Mouse (Mus musculus) kidney, embryonic 16.5 days (tissue): ENCODE measurements around the gene Prpf3. TPM values are rescaled to one million over a fixed set of nuclear protein-coding genes. Genes with fewer than 3 reads are reported as not detected.

ENCODE experiments used
- ATAC-seq: fragments of 200-750 bp; cut with Nextera tagmentation; 2 replicates; pipeline ENCODE4 v1.8.0; 2017; ENCODE audit warnings: moderate TSS enrichment; ENCODE audit not compliant: low FRiP score, low TSS enrichment
- H3K27ac ChIP-seq: fragments of 300-500 bp; sonication (generic); 2 replicates; pipeline ENCODE4 v1.5.1; 2014; ENCODE audit warnings: low read length
- H3K27me3 ChIP-seq: fragments of 300-500 bp; sonication (generic); 2 replicates; pipeline ENCODE4 v1.6.1; 2014; ENCODE audit warnings: low read length, control low read depth, mixed read lengths; ENCODE audit not compliant: insufficient read depth
- H3K36me3 ChIP-seq: fragments of 300-500 bp; sonication (generic); 2 replicates; pipeline ENCODE4 v1.6.1; 2014; ENCODE audit warnings: low read length, control low read depth, mixed read lengths; ENCODE audit not compliant: insufficient read depth
- H3K4me1 ChIP-seq: fragments of 300-500 bp; sonication (generic); 2 replicates; pipeline ENCODE4 v1.6.1; 2014; ENCODE audit warnings: low read length, control low read depth, mixed read lengths; ENCODE audit not compliant: insufficient read depth
- H3K4me2 ChIP-seq: fragments of 300-500 bp; sonication (generic); replicated peaks from 2 replicates; pipeline ENCODE4 v1.6.1; 2014; ENCODE audit warnings: low read depth, low read length
- H3K4me3 ChIP-seq: fragments of 300-500 bp; sonication (generic); 2 replicates; pipeline ENCODE4 v1.5.1; 2014; ENCODE audit warnings: mild to moderate bottlenecking, low read length
- H3K9ac ChIP-seq: fragments of 300-500 bp; sonication (generic); replicated peaks from 2 replicates; pipeline ENCODE4 v1.6.1; 2014; ENCODE audit warnings: low read length
- H3K9me3 ChIP-seq: fragments of 300-500 bp; sonication (generic); 2 replicates; pipeline ENCODE4 v1.6.1; 2016; ENCODE audit warnings: low read length, control low read depth
- WGBS: fragments of 180-500 bp; shearing (Covaris S2); extraction: QIAGEN DNeasy Blood & Tissue Kit; methylation state at CpG from one replicate; pipeline ENCODE4 v1.1.7; 2014; 5-methylcytosine and 5-hydroxymethylcytosine counted together
- polyA plus RNA-seq: library from polyadenylated mRNA; unstranded; fragments of >200 nt; fragmentation: Nextera tagmentation; extraction: Ambion mirVana; gene quantifications from 2 replicates; pipeline ENCODE4 v1.2.1, GENCODE M21; 2015

Gene Prpf3
- polyA plus RNA-seq, 1 experiment from 2014 or later = 56.3 TPM

- H3K36me3 ChIP-seq = no peaks in the 10 kb centered on the region
- H3K27me3 ChIP-seq = no peaks in the 10 kb centered on the region
- H3K9ac ChIP-seq = peak overlapping the region; percentile 22
- peak overlapping the region; percentile 52 for H3K4me3 ChIP-seq
- H3K4me2 ChIP-seq = peak overlapping the region; percentile 92
- H3K9me3 ChIP-seq = no peaks in the 10 kb centered on the region
- H3K27ac ChIP-seq = no peak overlapping the region
- no peak for ATAC-seq
- peaks cover 11% of the 10 kb centered on the region; the same call in 1 of the 2 replicates for H3K4me1 ChIP-seq
- WGBS = 1% methylated on average over 24 of the region's 24 CpGs
These were observed 27.2 kb upstream of the Prpf3 start for GRCm38 (mm10) chr3:95882816-95883425.

- H3K27ac ChIP-seq = no peak within 1 kb of the TSS
- WGBS = 0% methylated on average over 65 of the region's 66 CpGs
- ATAC-seq = peak; percentile 99
- H3K4me1 ChIP-seq = peaks cover 9% of the 10 kb centered on the region; the same call in 1 of the 2 replicates
- peak within 1 kb of the TSS; percentile 92 for H3K4me2 ChIP-seq
- peak within 1 kb of the TSS; percentile 31 for H3K9ac ChIP-seq
- no peaks in the 10 kb centered on the region for H3K9me3 ChIP-seq
- H3K4me3 ChIP-seq = peak within 1 kb of the TSS; percentile 52
- no peaks in the 10 kb centered on the region for H3K36me3 ChIP-seq
- H3K27me3 ChIP-seq = no peaks in the 10 kb centered on the region
These were observed 26.5 kb upstream of the Prpf3 start, which contains the start of gene Ciart for GRCm38 (mm10) chr3:95881979-95882815. Gene Ciart, minus strand, starts transcription at chr3:95882251.

GRCm38 (mm10) chr3:95879063-95879462 lies 23.4 kb upstream of the Prpf3 start:
- Histone ChIP-seq H3K4me3 (no peak overlapping the region), H3K27ac (no peak overlapping the region), H3K9ac (no peak overlapping the region), H3K4me2 (no peak overlapping the region), H3K4me1 (peaks cover 9% of the 10 kb centered on the region; the same call in 1 of the 2 replicates), H3K9me3 (no peaks in the 10 kb centered on the region), H3K36me3 (no peaks in the 10 kb centered on the region), H3K27me3 (no peaks in the 10 kb centered on the region)
- ATAC-seq = no peak
- 87% methylated on average over 4 of the region's 4 CpGs for WGBS

GRCm38 (mm10) chr3:95872048-95872447 lies 16.4 kb upstream of the Prpf3 start:
- 72% methylated on average over 7 of the region's 7 CpGs for WGBS
- Histone ChIP-seq H3K27ac (0 out of 2 replicates have a peak overlapping the region, but pooled peaks have one; percentile 28), H3K4me3 (peak overlapping the region; percentile 77), H3K9me3 (no peaks in the 10 kb centered on the region), H3K36me3 (peaks cover 24% of the 10 kb centered on the region), H3K4me2 (peak overlapping the region; percentile 65), H3K9ac (peak overlapping the region; percentile 59), H3K4me1 (peaks cover 8% of the 10 kb centered on the region), H3K27me3 (no peaks in the 10 kb centered on the region)
- no peak for ATAC-seq

GRCm38 (mm10) chr3:95871392-95871867 lies 15.7 kb upstream of the Prpf3 start, which contains the start of gene Mrps21:
Gene Mrps21, minus strand, starts transcription at chr3:95871519.
- peak within 1 kb of the TSS; percentile 79 for H3K27ac ChIP-seq
- peak within 1 kb of the TSS; percentile 65 for H3K4me2 ChIP-seq
- no peaks in the 10 kb centered on the region for H3K9me3 ChIP-seq
- H3K36me3 ChIP-seq = peaks cover 27% of the 10 kb centered on the region
- no peaks in the 10 kb centered on the region for H3K27me3 ChIP-seq
- peak within 1 kb of the TSS; percentile 77 for H3K4me3 ChIP-seq
- ATAC-seq = peak; percentile 97
- 0% methylated on average over 33 of the region's 33 CpGs for WGBS
- peaks cover 8% of the 10 kb centered on the region for H3K4me1 ChIP-seq
- peak within 1 kb of the TSS; percentile 85 for H3K9ac ChIP-seq

GRCm38 (mm10) chr3:95870976-95871375 lies 15.3 kb upstream of the Prpf3 start:
- Histone ChIP-seq H3K4me1 (peaks cover 8% of the 10 kb centered on the region), H3K9ac (peak overlapping the region; percentile 85), H3K36me3 (peaks cover 27% of the 10 kb centered on the region), H3K27ac (peak overlapping the region; percentile 79), H3K27me3 (no peaks in the 10 kb centered on the region), H3K9me3 (no peaks in the 10 kb centered on the region), H3K4me2 (peak overlapping the region; percentile 65), H3K4me3 (peak overlapping the region; percentile 77)
- 4% methylated on average over 15 of the region's 15 CpGs for WGBS
- ATAC-seq = no peak; the same call in none of the 2 replicates

- no peak for ATAC-seq
- H3K27me3 ChIP-seq = no peaks in the 10 kb centered on the region
- no peaks in the 10 kb centered on the region for H3K9me3 ChIP-seq
- H3K4me1 ChIP-seq = peaks cover 5% of the 10 kb centered on the region
- no peak overlapping the region for H3K4me3 ChIP-seq
- no peak overlapping the region for H3K4me2 ChIP-seq
- 98% methylated on average over 2 of the region's 2 CpGs for WGBS
- H3K27ac ChIP-seq = no peak overlapping the region
- H3K36me3 ChIP-seq = peaks cover 48% of the 10 kb centered on the region
- H3K9ac ChIP-seq = no peak overlapping the region
These were observed 11.7 kb upstream of the Prpf3 start for GRCm38 (mm10) chr3:95867408-95867807.

GRCm38 (mm10) chr3:95866071-95866470 lies 10.4 kb upstream of the Prpf3 start:
- no peak for ATAC-seq
- H3K27ac ChIP-seq = no peak overlapping the region
- peaks cover 52% of the 10 kb centered on the region for H3K36me3 ChIP-seq
- no peak overlapping the region for H3K4me3 ChIP-seq
- H3K4me1 ChIP-seq = no peaks in the 10 kb centered on the region; the same call in 1 of the 2 replicates
- H3K9me3 ChIP-seq = no peaks in the 10 kb centered on the region
- no peak overlapping the region for H3K9ac ChIP-seq
- no peak overlapping the region for H3K4me2 ChIP-seq
- H3K27me3 ChIP-seq = no peaks in the 10 kb centered on the region
- WGBS = 81% methylated on average over 5 of the region's 5 CpGs

GRCm38 (mm10) chr3:95865571-95865970 lies 9.9 kb upstream of the Prpf3 start:
- H3K9me3 ChIP-seq = no peaks in the 10 kb centered on the region
- H3K4me3 ChIP-seq = no peak overlapping the region
- H3K27ac ChIP-seq = no peak overlapping the region
- H3K9ac ChIP-seq = no peak overlapping the region
- H3K4me2 ChIP-seq = no peak overlapping the region
- H3K27me3 ChIP-seq = no peaks in the 10 kb centered on the region
- no peaks in the 10 kb centered on the region; the same call in 1 of the 2 replicates for H3K4me1 ChIP-seq
- WGBS = 94% methylated on average over 20 of the region's 20 CpGs
- H3K36me3 ChIP-seq = peaks cover 52% of the 10 kb centered on the region
- no peak for ATAC-seq
